Mouse (Mus musculus): ENCODE results near the gene Phlda3. TPM values are rescaled to one million over a fixed set of nuclear protein-coding genes. Genes with fewer than 3 reads are reported as not detected.
A peak's percentile ranks its signal among the peaks of the same experiment; 100 is the strongest.

The Phlda3 gene
- polyA plus RNA-seq, 1 experiment from 2014 or later, result 33.0 TPM

GRCm38 (mm10) chr1:135778780-135779535 lies 13.0 kb downstream of the Phlda3 start, which contains the start of gene Tnni1:
Gene Tnni1, plus strand, starts transcription at chr1:135779434.
- 0 out of 2 replicates have a peak, but pooled peaks have one; percentile 32 for ATAC-seq
- Histone ChIP-seq H3K27me3 (ENCODE audit: control insufficient read depth, insufficient read depth, low read depth, low read length) (no peaks in the 10 kb centered on the region), H3K27ac (ENCODE audit: low read length) (no peak within 1 kb of the TSS), H3K9me3 (replicated peaks; ENCODE audit: control insufficient read depth, low read length, poor library complexity, severe bottlenecking) (no peaks in the 10 kb centered on the region), H3K36me3 (ENCODE audit: control insufficient read depth, insufficient read depth, low read length) (no peaks in the 10 kb centered on the region), H3K4me3 (ENCODE audit: low read depth, low read length) (no peak within 1 kb of the TSS), H3K4me2 (ENCODE audit: low read length) (no peak within 1 kb of the TSS), H3K9ac (ENCODE audit: low read depth, low read length) (no peak within 1 kb of the TSS), H3K4me1 (ENCODE audit: control insufficient read depth, insufficient read depth, low read length) (peaks cover 7% of the 10 kb centered on the region; the same call in 1 of the 2 replicates)
- WGBS, result 22% methylated on average over 22 of the region's 22 CpGs

- no peak overlapping the region for H3K4me2 ChIP-seq (ENCODE audit: low read length)
- H3K36me3 ChIP-seq (ENCODE audit: control insufficient read depth, insufficient read depth, low read length), result no peaks in the 10 kb centered on the region
- 66% methylated on average over 4 of the region's 4 CpGs for WGBS
- H3K27me3 ChIP-seq (ENCODE audit: control insufficient read depth, insufficient read depth, low read depth, low read length), result no peaks in the 10 kb centered on the region
- peaks cover 7% of the 10 kb centered on the region; the same call in 1 of the 2 replicates for H3K4me1 ChIP-seq (ENCODE audit: control insufficient read depth, insufficient read depth, low read length)
- H3K4me3 ChIP-seq (ENCODE audit: low read depth, low read length), result no peak overlapping the region
- H3K9ac ChIP-seq (ENCODE audit: low read depth, low read length), result no peak overlapping the region
- no peak overlapping the region for H3K27ac ChIP-seq (ENCODE audit: low read length)
- H3K9me3 ChIP-seq (replicated peaks; ENCODE audit: control insufficient read depth, low read length, poor library complexity, severe bottlenecking), result no peaks in the 10 kb centered on the region
- no peak for ATAC-seq
These were observed 14.7 kb downstream of the Phlda3 start for GRCm38 (mm10) chr1:135780649-135781048.

- peaks cover 7% of the 10 kb centered on the region; the same call in 1 of the 2 replicates for H3K4me1 ChIP-seq (ENCODE audit: control insufficient read depth, insufficient read depth, low read length)
- H3K36me3 ChIP-seq (ENCODE audit: control insufficient read depth, insufficient read depth, low read length), result no peaks in the 10 kb centered on the region
- H3K27ac ChIP-seq (ENCODE audit: low read length), result no peak overlapping the region
- H3K4me2 ChIP-seq (ENCODE audit: low read length), result no peak overlapping the region
- no peaks in the 10 kb centered on the region for H3K27me3 ChIP-seq (ENCODE audit: control insufficient read depth, insufficient read depth, low read depth, low read length)
- peak; percentile 66; the same call in 1 of the 2 replicates for ATAC-seq
- H3K9ac ChIP-seq (ENCODE audit: low read depth, low read length), result no peak overlapping the region
- no peaks in the 10 kb centered on the region for H3K9me3 ChIP-seq (replicated peaks; ENCODE audit: control insufficient read depth, low read length, poor library complexity, severe bottlenecking)
- WGBS, result 16% methylated on average over 13 of the region's 13 CpGs
- H3K4me3 ChIP-seq (ENCODE audit: low read depth, low read length), result no peak overlapping the region
These were observed 15.3 kb downstream of the Phlda3 start for GRCm38 (mm10) chr1:135781220-135781619.

- H3K36me3 ChIP-seq (ENCODE audit: control insufficient read depth, insufficient read depth, low read length), result no peaks in the 10 kb centered on the region
- H3K27me3 ChIP-seq (ENCODE audit: control insufficient read depth, insufficient read depth, low read depth, low read length), result no peaks in the 10 kb centered on the region
- no peak overlapping the region for H3K9ac ChIP-seq (ENCODE audit: low read depth, low read length)
- H3K27ac ChIP-seq (ENCODE audit: low read length), result no peak overlapping the region
- H3K4me3 ChIP-seq (ENCODE audit: low read depth, low read length), result no peak overlapping the region
- 0 out of 2 replicates have a peak, but pooled peaks have one; percentile 5 for ATAC-seq
- H3K4me2 ChIP-seq (ENCODE audit: low read length), result no peak overlapping the region
- WGBS, result 18% methylated on average over 10 of the region's 10 CpGs
- H3K9me3 ChIP-seq (replicated peaks; ENCODE audit: control insufficient read depth, low read length, poor library complexity, severe bottlenecking), result no peaks in the 10 kb centered on the region
- peaks cover 7% of the 10 kb centered on the region; the same call in 1 of the 2 replicates for H3K4me1 ChIP-seq (ENCODE audit: control insufficient read depth, insufficient read depth, low read length)
These were observed 16.9 kb downstream of the Phlda3 start for GRCm38 (mm10) chr1:135782816-135783215.

- no peak for ATAC-seq
- WGBS, result 47% methylated on average over 3 of the region's 3 CpGs
- H3K27ac ChIP-seq (ENCODE audit: low read length), result no peak overlapping the region
These were observed 21.9 kb downstream of the Phlda3 start for GRCm38 (mm10) chr1:135787799-135788198.

GRCm38 (mm10) chr1:135788708-135789107 lies 22.8 kb downstream of the Phlda3 start:
- WGBS, result 52% methylated on average over 10 of the region's 10 CpGs
- Histone ChIP-seq H3K4me1 (ENCODE audit: control insufficient read depth, insufficient read depth, low read length) (peaks cover 4% of the 10 kb centered on the region), H3K27ac (ENCODE audit: low read length) (no peak overlapping the region), H3K4me2 (ENCODE audit: low read length) (no peak overlapping the region), H3K9ac (ENCODE audit: low read depth, low read length) (no peak overlapping the region), H3K9me3 (replicated peaks; ENCODE audit: control insufficient read depth, low read length, poor library complexity, severe bottlenecking) (no peaks in the 10 kb centered on the region), H3K4me3 (ENCODE audit: low read depth, low read length) (no peak overlapping the region), H3K27me3 (ENCODE audit: control insufficient read depth, insufficient read depth, low read depth, low read length) (no peaks in the 10 kb centered on the region), H3K36me3 (ENCODE audit: control insufficient read depth, insufficient read depth, low read length) (no peaks in the 10 kb centered on the region)
- no peak for ATAC-seq

More at GRCm38 (mm10) chr1:135787799-135788198, 21.9 kb downstream of the Phlda3 start:
- Histone ChIP-seq H3K4me2 (ENCODE audit: low read length) (no peak overlapping the region), H3K9ac (ENCODE audit: low read depth, low read length) (no peak overlapping the region), H3K36me3 (ENCODE audit: control insufficient read depth, insufficient read depth, low read length) (no peaks in the 10 kb centered on the region), H3K9me3 (replicated peaks; ENCODE audit: control insufficient read depth, low read length, poor library complexity, severe bottlenecking) (no peaks in the 10 kb centered on the region), H3K4me1 (ENCODE audit: control insufficient read depth, insufficient read depth, low read length) (peaks cover 1% of the 10 kb centered on the region; the same call in 1 of the 2 replicates), H3K27me3 (ENCODE audit: control insufficient read depth, insufficient read depth, low read depth, low read length) (no peaks in the 10 kb centered on the region), H3K4me3 (ENCODE audit: low read depth, low read length) (no peak overlapping the region)

- WGBS, result 9% methylated on average over 5 of the region's 5 CpGs
- ATAC-seq, result no peak
These were observed 23.9 kb downstream of the Phlda3 start for GRCm38 (mm10) chr1:135789815-135790214.

GRCm38 (mm10) chr1:135792143-135792939 lies 26.4 kb downstream of the Phlda3 start:
- no peak for ATAC-seq
- H3K9me3 ChIP-seq (replicated peaks; ENCODE audit: control insufficient read depth, low read length, poor library complexity, severe bottlenecking), result no peaks in the 10 kb centered on the region
- H3K27me3 ChIP-seq (ENCODE audit: control insufficient read depth, insufficient read depth, low read depth, low read length), result no peaks in the 10 kb centered on the region
- WGBS, result 64% methylated on average over 13 of the region's 13 CpGs
- no peak overlapping the region for H3K4me3 ChIP-seq (ENCODE audit: low read depth, low read length)
- H3K9ac ChIP-seq (ENCODE audit: low read depth, low read length), result no peak overlapping the region
- H3K4me1 ChIP-seq (ENCODE audit: control insufficient read depth, insufficient read depth, low read length), result peaks cover 9% of the 10 kb centered on the region
- no peak overlapping the region for H3K4me2 ChIP-seq (ENCODE audit: low read length)
- no peaks in the 10 kb centered on the region for H3K36me3 ChIP-seq (ENCODE audit: control insufficient read depth, insufficient read depth, low read length)
- H3K27ac ChIP-seq (ENCODE audit: low read length), result no peak overlapping the region

More at GRCm38 (mm10) chr1:135789815-135790214, 23.9 kb downstream of the Phlda3 start:
- Histone ChIP-seq H3K9ac (ENCODE audit: low read depth, low read length) (no peak overlapping the region), H3K4me3 (ENCODE audit: low read depth, low read length) (no peak overlapping the region), H3K4me2 (ENCODE audit: low read length) (no peak overlapping the region), H3K27ac (ENCODE audit: low read length) (no peak overlapping the region), H3K9me3 (replicated peaks; ENCODE audit: control insufficient read depth, low read length, poor library complexity, severe bottlenecking) (no peaks in the 10 kb centered on the region), H3K4me1 (ENCODE audit: control insufficient read depth, insufficient read depth, low read length) (peaks cover 9% of the 10 kb centered on the region), H3K27me3 (ENCODE audit: control insufficient read depth, insufficient read depth, low read depth, low read length) (no peaks in the 10 kb centered on the region), H3K36me3 (ENCODE audit: control insufficient read depth, insufficient read depth, low read length) (no peaks in the 10 kb centered on the region)
